Mouse (Mus musculus) layer of hippocampus, adult 8-10 months (tissue): ENCODE results near the gene Gm11444. TPM values are rescaled to one million over a fixed set of nuclear protein-coding genes. Genes with fewer than 3 reads are reported as not detected.

Experiments
- DNase-seq, 2 experiments: peaks; one replicate each; pipeline ENCODE4 v3.0.0; 2022; ENCODE audit warnings: low spot score in 2 of 2
- total RNA-seq, 4 experiments: library from RNA; stranded (reverse); gene quantifications; 2 replicates each; pipeline ENCODE4 v1.2.4; 2022

Gene Gm11444
- total RNA-seq, 4 experiments from 2014 or later = not detected

- no peak for DNase-seq
These were observed 31.7 kb downstream of the Gm11444 start for GRCm38 (mm10) chr11:85818401-85818800.

GRCm38 (mm10) chr11:85816471-85816870, 33.7 kb downstream of the Gm11444 start:
- DNase-seq = no peak

- no peak for DNase-seq
These were observed 35.5 kb downstream of the Gm11444 start for GRCm38 (mm10) chr11:85814678-85815077.

- DNase-seq = no peak
These were observed 37.7 kb downstream of the Gm11444 start for GRCm38 (mm10) chr11:85812201-85812966.

- no peak for DNase-seq
These were observed 38.5 kb downstream of the Gm11444 start for GRCm38 (mm10) chr11:85811676-85812075.

- no peak for DNase-seq
These were observed 38.9 kb downstream of the Gm11444 start for GRCm38 (mm10) chr11:85811229-85811628.

GRCm38 (mm10) chr11:85807353-85807752, 42.8 kb downstream of the Gm11444 start:
- no peak for DNase-seq

- DNase-seq = no peak
These were observed 44.4 kb downstream of the Gm11444 start for GRCm38 (mm10) chr11:85805779-85806178.

GRCm38 (mm10) chr11:85804048-85804447, 46.1 kb downstream of the Gm11444 start:
- no peak for DNase-seq

- no peak for DNase-seq
These were observed 49.8 kb downstream of the Gm11444 start for GRCm38 (mm10) chr11:85800380-85800779.

- DNase-seq = no peak
These were observed 50.3 kb downstream of the Gm11444 start for GRCm38 (mm10) chr11:85799856-85800255.

- no peak for DNase-seq
These were observed 50.7 kb downstream of the Gm11444 start for GRCm38 (mm10) chr11:85799456-85799855.

Other genes with a start within 250 kb of the Gm11444 start
- gene Tbx2, start 17.8 kb downstream of the Gm11444 start, total RNA-seq = 1 to 10 TPM; 1.4 to 2.0 (median 1.7) TPM
- under 1 TPM; 0.11 to 0.17 (median 0.14) TPM for gene Tbx4, start 36.1 kb upstream of the Gm11444 start, total RNA-seq